Mouse (Mus musculus) heart, embryonic 16.5 days (tissue): ENCODE results near the gene Gm10184. TPM values are rescaled to one million over a fixed set of nuclear protein-coding genes. Genes with fewer than 3 reads are reported as not detected.
"Not testable (repeated sequence)": the region's sequence is repeated elsewhere in the genome, so short reads cannot be mapped to it uniquely, and the experiment has no call there.

Experiments
- ATAC-seq: fragments of 200-750 bp; cut with Nextera tagmentation; replicated peaks from 2 replicates; pipeline ENCODE4 v1.8.0; 2017; ENCODE audit warnings: moderate number of reproducible peaks; ENCODE audit not compliant: insufficient read depth, low FRiP score; ENCODE audit errors: extremely low read depth
- H3K27ac ChIP-seq: fragments of 300-500 bp; sonication (generic); 2 replicates; pipeline ENCODE4 v1.5.1; 2014; ENCODE audit warnings: mild to moderate bottlenecking, low read length, control low read depth, moderate library complexity
- H3K27me3 ChIP-seq: fragments of 300-500 bp; sonication (generic); 2 replicates; pipeline ENCODE4 v1.6.1; 2014; ENCODE audit warnings: low read length, mixed read lengths; ENCODE audit not compliant: control insufficient read depth, insufficient read depth
- H3K36me3 ChIP-seq: fragments of 300-500 bp; sonication (generic); 2 replicates; pipeline ENCODE4 v1.6.1; 2014; ENCODE audit not compliant: control insufficient read depth, insufficient read depth
- H3K4me1 ChIP-seq: fragments of 300-500 bp; sonication (generic); 2 replicates; pipeline ENCODE4 v1.6.1; 2014; ENCODE audit warnings: low read length, mixed read lengths; ENCODE audit not compliant: control insufficient read depth, insufficient read depth
- H3K4me2 ChIP-seq: fragments of 300-500 bp; sonication (generic); 2 replicates; pipeline ENCODE4 v1.6.1; 2014; ENCODE audit warnings: low read depth, mild to moderate bottlenecking, control low read depth, low read length
- H3K4me3 ChIP-seq: fragments of 300-500 bp; sonication (generic); 2 replicates; pipeline ENCODE4 v1.5.1; 2014; ENCODE audit warnings: mild to moderate bottlenecking, control low read depth, low read length
- H3K9ac ChIP-seq: fragments of 300-500 bp; sonication (generic); 2 replicates; pipeline ENCODE4 v1.6.1; 2014; ENCODE audit warnings: low read length, control low read depth
- H3K9me3 ChIP-seq: fragments of 300-500 bp; sonication (generic); replicated peaks from 2 replicates; pipeline ENCODE4 v1.6.1; 2016; ENCODE audit warnings: low read length; ENCODE audit not compliant: control insufficient read depth
- WGBS: fragments of 180-500 bp; shearing (Covaris S2); extraction: QIAGEN DNeasy Blood & Tissue Kit; methylation state at CpG from one replicate; pipeline ENCODE4 v1.1.7; 2014; 5-methylcytosine and 5-hydroxymethylcytosine counted together
- polyA plus RNA-seq: library from polyadenylated mRNA; unstranded; fragments of >200 nt; fragmentation: Nextera tagmentation; extraction: Ambion mirVana; gene quantifications from 2 replicates; pipeline ENCODE4 v1.2.1, GENCODE M21; 2015

Gene Gm10184
- polyA plus RNA-seq = 27.6 and 115 TPM in 2 replicates

GRCm38 (mm10) chr17:89910349-89910748 is at the start of gene Gm10184:
TSS of gene Gm10184 (minus strand) at chr17:89910449.
- ATAC-seq = no peak
- no peak within 1 kb of the TSS for H3K27ac ChIP-seq
- H3K4me3 ChIP-seq = no peak within 1 kb of the TSS
- no peak within 1 kb of the TSS for H3K4me2 ChIP-seq
- no peaks in the 10 kb centered on the region for H3K36me3 ChIP-seq
- H3K27me3 ChIP-seq = no peaks in the 10 kb centered on the region
- no peak within 1 kb of the TSS for H3K9ac ChIP-seq
- no peaks in the 10 kb centered on the region for H3K4me1 ChIP-seq
- 90% methylated on average over 6 of the region's 6 CpGs for WGBS
- 0 out of 2 replicates have a peak, but pooled peaks cover 2% of the 10 kb centered on the region for H3K9me3 ChIP-seq

GRCm38 (mm10) chr17:89933950-89934349 is 23.7 kb upstream of the Gm10184 start:
- no peaks in the 10 kb centered on the region for H3K27me3 ChIP-seq
- H3K4me1 ChIP-seq = no peaks in the 10 kb centered on the region
- H3K4me2 ChIP-seq = no peak overlapping the region
- no peak overlapping the region for H3K9ac ChIP-seq
- no peak for ATAC-seq
- no peaks in the 10 kb centered on the region for H3K36me3 ChIP-seq
- H3K9me3 ChIP-seq = no peaks in the 10 kb centered on the region
- H3K27ac ChIP-seq = no peak overlapping the region
- no peak overlapping the region for H3K4me3 ChIP-seq
- WGBS = 68% methylated on average over 1 of the region's 2 CpGs

GRCm38 (mm10) chr17:89907686-89908085 is 2.6 kb downstream of the Gm10184 start:
- no peaks in the 10 kb centered on the region for H3K27me3 ChIP-seq
- H3K9me3 ChIP-seq = no peaks in the 10 kb centered on the region
- no peak for ATAC-seq
- no peaks in the 10 kb centered on the region for H3K4me1 ChIP-seq
- H3K9ac ChIP-seq = no peak overlapping the region
- H3K27ac ChIP-seq = no peak overlapping the region
- H3K4me2 ChIP-seq = no peak overlapping the region
- H3K4me3 ChIP-seq = no peak overlapping the region
- H3K36me3 ChIP-seq = no peaks in the 10 kb centered on the region

GRCm38 (mm10) chr17:89904701-89905100 is 5.5 kb downstream of the Gm10184 start:
- H3K9me3 ChIP-seq, H3K4me1 ChIP-seq, ATAC-seq, H3K27me3 ChIP-seq, H3K36me3 ChIP-seq, H3K4me3 ChIP-seq, H3K4me2 ChIP-seq, H3K9ac ChIP-seq, H3K27ac ChIP-seq: not testable (repeated sequence)
- WGBS = 89% methylated on average over 5 of the region's 5 CpGs

- Histone ChIP-seq H3K36me3 (no peaks in the 10 kb centered on the region), H3K4me3 (no peak overlapping the region), H3K9me3 (no peaks in the 10 kb centered on the region), H3K4me1 (no peaks in the 10 kb centered on the region), H3K4me2 (no peak overlapping the region), H3K9ac (no peak overlapping the region), H3K27me3 (no peaks in the 10 kb centered on the region), H3K27ac (no peak overlapping the region)
- WGBS = 78% methylated on average over 1 of the region's 1 CpGs
- ATAC-seq = no peak
These were observed 7.5 kb downstream of the Gm10184 start for GRCm38 (mm10) chr17:89902767-89903166.

GRCm38 (mm10) chr17:89900610-89901009 is 9.6 kb downstream of the Gm10184 start:
- no peak for ATAC-seq
- 53% methylated on average over 7 of the region's 7 CpGs for WGBS
- no peak overlapping the region for H3K4me3 ChIP-seq

GRCm38 (mm10) chr17:89899813-89900212 is 10.4 kb downstream of the Gm10184 start:
- Histone ChIP-seq H3K9ac (no peak overlapping the region), H3K36me3 (no peaks in the 10 kb centered on the region), H3K4me1 (no peaks in the 10 kb centered on the region), H3K27ac (no peak overlapping the region), H3K4me3 (no peak overlapping the region), H3K4me2 (no peak overlapping the region), H3K27me3 (no peaks in the 10 kb centered on the region), H3K9me3 (no peaks in the 10 kb centered on the region)
- ATAC-seq = no peak
- 65% methylated on average over 3 of the region's 3 CpGs for WGBS

More at GRCm38 (mm10) chr17:89900610-89901009, 9.6 kb downstream of the Gm10184 start:
- Histone ChIP-seq H3K4me1 (no peaks in the 10 kb centered on the region), H3K27ac (no peak overlapping the region), H3K27me3 (no peaks in the 10 kb centered on the region), H3K9ac (no peak overlapping the region), H3K9me3 (no peaks in the 10 kb centered on the region), H3K36me3 (no peaks in the 10 kb centered on the region), H3K4me2 (no peak overlapping the region)

- no peak for ATAC-seq
- H3K4me3 ChIP-seq = no peak overlapping the region
- H3K27ac ChIP-seq = no peak overlapping the region
- H3K4me2 ChIP-seq = no peak overlapping the region
- H3K9ac ChIP-seq = no peak overlapping the region
- H3K27me3 ChIP-seq = no peaks in the 10 kb centered on the region
- H3K36me3 ChIP-seq = no peaks in the 10 kb centered on the region
- H3K4me1 ChIP-seq = no peaks in the 10 kb centered on the region
- H3K9me3 ChIP-seq = no peaks in the 10 kb centered on the region
- 70% methylated on average over 3 of the region's 3 CpGs for WGBS
These were observed 45.3 kb downstream of the Gm10184 start for GRCm38 (mm10) chr17:89864996-89865395.
